Mouse (Mus musculus): ENCODE measurements around the gene Akap5. TPM values are rescaled to one million over a fixed set of nuclear protein-coding genes. Genes with fewer than 3 reads are reported as not detected.
A peak's percentile ranks its signal among the peaks of the same experiment; 100 is the strongest.

Akap5 gene
- total RNA-seq (2021) = under 1 TPM; 0.46 to 0.78 TPM
- long read RNA-seq, experiment 1 = 0 reads
- long read RNA-seq, experiment 2, full-length matches to known transcripts = 1 of 1 reads
- long read RNA-seq, experiment 2, partial matches to known transcripts = 0 of 1 reads
- long read RNA-seq, experiment 2, other reads (novel, unspliced or antisense) = 0 of 1 reads

DNA sequence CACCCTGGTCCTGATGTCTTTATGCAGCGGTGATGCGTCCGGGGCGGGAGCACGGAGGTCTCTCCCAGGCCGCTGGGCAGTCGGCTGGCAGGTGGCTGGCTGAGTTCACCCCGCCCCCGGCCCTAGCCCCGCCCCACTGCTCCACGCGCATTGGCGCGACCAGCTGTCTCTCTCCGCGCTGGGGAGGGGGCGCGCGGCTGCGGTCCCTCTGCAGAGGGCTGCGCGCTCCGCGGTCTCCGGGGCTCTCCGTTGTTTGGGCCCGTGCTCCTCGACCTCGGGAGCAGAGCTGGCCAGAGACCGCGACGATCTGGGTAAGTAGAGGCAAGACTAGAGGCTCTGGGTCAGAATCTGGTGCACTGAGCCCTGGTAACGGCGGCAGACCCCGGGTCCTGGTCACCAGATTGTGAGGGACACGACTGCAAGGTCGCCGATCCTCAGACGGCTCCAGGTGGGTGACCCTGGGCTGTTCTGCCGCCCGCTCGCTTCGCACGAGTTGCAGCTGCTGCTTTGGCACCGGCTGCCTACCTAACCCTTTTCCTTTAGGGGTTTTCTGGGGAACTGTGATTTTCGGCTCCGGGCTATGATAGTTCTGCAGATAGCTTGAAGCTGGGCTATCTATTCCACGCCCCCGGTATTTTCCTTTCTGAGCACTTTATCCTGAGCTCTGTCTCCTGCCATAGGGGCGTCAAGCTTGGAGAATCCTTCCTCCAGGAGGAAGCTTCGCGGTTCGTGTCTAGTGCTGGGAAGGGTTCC, at the start of gene Akap5:
Gene Akap5 (plus strand): TSS at position 213 of the 753 bp plus-strand sequence.
- peak; percentile 67 for DNase-seq

DNA sequence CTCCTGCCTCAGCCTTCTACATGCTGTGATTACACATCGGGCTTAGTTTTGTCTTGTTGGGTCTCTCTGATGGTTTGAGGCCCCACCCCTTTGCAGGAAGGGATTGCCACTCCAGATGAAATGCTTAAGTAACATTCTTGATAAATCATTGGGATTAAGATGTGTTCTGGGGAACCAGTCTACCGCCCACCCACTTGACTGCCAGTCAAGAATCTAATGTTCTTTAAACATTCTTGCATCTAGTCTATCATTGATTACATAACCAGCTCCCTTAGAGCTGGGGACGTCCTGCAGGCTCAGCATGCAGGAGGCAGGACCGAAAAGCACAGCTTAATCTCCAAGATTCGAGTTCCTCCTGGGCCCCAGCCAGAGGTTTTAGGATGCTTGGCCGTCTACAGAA, 46.5 kb upstream of the Akap5 start:
- DNase-seq = no peak

DNA sequence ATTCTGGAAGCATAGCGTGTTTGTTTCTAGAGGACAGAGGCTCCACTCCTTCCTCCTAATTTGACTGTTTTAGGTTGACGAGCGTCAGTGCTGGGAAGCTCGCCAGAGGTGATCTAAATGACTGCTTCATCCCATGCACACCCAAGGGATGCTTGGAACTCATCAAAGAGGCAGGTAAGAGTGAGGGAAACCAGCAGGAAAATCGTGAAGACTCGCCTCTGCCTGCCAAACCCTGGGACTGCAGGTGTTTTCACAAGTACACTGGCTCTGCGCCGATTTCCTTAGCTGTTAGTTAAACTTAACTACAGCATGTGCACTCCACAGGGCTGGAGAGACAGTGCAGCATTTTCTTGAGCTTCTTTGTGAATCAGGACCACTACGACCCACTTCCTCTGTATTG, 44.1 kb upstream of the Akap5 start:
- DNase-seq = no peak

DNA sequence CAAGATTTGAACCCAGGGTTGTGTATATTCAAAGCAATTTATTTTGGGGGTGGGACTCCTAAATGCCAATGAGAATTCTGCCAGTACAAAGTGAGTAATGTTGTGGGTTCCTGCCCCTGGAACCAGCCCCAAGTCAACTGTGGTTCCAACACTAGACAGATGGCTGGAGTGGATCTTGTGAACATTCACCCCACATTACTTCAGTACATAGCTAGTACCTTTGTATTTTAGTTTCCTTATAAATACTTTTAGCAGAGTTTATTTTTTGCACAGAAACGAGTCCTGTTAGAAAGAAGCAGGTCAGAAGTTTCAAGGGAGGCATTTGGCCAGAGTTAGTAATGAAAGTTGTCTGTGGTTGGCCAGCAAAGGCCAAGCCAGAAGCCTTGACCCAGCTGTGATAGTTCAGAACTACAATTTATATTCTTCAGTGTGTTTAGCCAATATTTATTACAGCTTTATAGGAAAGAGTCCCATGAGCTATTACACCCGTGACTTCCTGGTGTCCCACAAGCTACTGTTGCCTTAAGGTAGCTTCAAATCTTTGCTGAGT, 43.5 kb upstream of the Akap5 start:
- no peak for DNase-seq

DNA sequence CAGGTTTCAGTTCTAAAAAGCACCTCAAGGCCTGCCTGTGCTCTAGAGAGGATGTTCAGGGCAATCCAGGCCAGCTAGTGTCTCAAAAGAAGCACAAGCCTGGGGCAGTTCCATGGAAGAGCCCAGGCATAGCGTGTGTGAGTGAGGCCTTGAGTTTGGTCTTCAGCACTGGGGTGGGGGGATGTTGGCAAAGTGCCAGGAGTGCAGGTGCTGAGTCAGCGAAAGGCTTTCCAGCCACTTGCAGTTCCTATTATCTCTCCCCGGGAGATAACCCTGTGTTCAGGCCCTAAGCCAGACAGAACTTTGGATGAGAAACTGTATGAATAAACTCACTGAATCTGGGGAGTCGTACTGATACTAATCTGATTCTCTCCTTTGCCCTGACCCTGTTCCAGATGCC, 42.6 kb upstream of the Akap5 start:
- no peak for DNase-seq

DNA sequence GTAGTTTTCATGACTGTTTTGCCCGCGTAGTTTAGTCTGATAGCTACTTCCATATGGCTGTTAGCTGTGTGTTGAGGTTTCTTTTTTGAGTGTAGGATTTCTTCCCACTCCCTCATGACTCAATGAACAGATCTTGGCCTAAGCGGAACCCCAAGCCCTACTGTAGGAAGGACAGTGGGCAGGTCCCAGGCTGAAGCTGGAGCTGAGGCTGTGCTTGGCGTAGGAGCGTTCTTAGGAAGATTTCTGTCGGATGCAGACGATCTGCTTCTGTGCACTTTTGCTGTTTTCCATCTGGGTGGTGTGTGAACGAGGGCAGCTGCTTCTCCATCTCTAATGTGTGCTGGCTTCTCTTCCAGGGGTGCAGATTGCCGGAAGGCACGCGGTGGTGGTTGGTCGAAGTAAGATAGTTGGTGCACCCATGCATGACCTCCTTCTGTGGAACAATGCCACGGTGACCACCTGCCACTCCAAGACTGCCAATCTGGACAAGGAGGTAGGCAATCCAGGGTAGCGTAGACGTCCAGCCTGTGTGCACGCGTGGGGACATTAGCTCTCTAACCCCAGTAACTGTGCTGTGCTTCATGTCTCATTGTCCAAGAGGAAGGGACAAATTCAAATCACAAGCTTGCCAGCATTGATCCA, 42.0 kb upstream of the Akap5 start:
- DNase-seq = no peak

DNA sequence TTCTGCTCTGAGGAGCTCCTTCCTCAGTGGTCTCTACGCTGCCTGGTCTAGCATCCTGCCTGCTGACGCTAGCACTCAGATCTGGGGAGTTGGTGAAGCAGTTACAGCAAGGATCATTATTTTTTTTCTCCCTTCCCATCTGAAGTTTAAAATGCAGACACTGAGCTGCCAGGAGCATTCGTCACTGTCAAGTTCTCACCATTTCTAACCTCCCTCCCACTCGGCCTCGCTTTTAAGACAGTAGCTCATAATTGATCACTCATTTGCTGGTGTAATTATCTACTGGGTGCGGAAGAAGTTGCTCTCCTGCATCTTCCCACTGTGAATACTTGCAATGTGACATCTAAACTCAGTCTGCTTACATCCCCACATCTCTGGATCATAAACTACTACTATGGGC, 39.3 kb upstream of the Akap5 start:
- DNase-seq = no peak

DNA sequence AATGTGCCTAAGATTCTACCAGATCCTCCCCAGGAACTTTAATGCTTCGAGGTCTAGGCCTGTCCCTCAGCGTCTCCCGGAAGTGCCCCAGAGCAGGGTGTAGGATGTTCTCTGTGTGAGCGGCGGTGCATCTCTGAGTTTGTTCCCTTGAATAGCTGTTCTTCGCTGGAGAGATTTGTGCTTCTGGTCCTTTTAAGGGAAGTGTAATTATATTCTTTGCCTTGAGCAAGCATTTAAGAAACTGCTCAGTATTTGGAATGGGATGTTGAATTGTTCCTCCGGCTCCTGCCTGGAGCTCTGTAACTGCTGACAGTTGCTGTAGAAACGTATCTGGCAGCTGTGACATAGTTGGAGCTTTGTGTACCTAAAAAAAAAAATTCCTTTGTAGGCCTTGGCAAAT, 36.7 kb upstream of the Akap5 start:
- DNase-seq = no peak

DNA sequence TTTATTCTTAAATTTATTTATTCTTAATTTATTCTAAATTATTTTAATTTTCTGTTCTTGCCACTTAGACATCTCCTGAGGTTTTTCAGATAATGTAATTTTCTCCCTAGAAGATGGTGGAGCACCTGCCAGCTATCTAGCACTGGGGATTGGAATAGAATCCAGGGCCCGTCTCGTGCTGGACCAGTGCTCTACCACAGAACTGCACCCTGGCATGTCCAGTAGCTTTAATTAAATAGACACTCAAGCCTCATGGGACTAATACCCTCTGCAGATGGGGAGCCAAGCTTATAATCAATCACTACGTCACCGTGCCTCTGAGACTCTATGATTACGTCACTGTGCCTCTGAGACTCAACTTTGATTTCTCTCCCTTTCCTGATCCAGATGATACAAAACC, 36.2 kb upstream of the Akap5 start:
- DNase-seq = no peak

DNA sequence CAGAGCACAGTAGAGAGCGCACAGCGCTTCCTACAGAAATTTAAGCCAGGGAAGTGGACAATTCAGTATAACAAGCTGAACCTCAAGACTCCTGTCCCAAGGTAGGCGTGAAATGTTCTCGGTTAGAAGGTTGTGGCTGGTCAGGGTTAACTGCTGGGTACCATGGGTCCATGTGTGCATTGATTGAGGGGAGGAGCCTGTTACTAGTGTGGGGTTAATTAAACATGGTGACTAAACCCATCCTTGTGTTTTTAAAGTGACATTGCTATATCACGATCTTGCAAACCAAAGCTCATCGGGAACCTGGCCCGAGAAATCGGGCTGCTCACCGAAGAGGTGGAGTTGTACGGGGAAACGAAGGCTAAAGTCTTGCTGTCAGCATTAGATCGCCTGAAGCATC, 35.3 kb upstream of the Akap5 start:
- DNase-seq = no peak

DNA sequence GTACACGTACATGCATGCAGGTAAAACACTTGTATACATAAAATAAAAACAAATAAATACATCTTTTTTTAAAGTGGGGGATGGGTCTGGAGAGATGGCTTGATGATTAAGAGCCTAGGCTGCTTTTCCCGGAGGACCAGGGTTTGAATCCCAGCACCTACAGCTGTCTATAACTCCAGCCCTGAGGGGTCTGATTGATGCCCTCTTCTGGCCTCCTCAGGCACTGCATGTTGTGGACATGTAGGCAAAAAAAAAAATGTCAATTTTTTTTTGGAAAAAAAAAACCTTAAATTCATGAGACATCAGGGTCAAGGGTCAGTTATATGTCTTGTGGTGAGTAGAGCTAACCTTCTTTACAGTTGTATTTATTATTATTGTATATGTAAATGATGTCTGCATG, 34.4 kb upstream of the Akap5 start:
- DNase-seq = no peak

DNA sequence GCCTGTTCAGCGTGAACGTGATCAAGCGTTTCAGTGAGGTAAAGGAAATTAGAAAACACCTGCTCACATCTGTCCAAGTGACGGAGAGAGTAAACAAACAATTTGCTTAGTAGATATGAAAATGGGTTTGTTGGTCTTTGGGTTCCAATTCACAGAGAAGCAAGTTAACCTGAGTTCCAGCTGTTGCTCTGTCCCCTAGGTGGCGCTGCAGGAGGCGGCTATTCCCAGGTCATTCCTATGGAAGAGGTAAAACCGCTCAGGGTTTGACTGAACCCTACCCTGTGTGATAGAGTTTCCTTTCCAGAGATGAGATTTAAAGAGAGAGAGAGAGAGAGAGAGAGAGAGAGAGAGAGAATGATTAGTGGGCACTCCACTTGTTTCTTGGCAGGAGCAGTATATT, 31.5 kb upstream of the Akap5 start:
- DNase-seq = no peak

DNA sequence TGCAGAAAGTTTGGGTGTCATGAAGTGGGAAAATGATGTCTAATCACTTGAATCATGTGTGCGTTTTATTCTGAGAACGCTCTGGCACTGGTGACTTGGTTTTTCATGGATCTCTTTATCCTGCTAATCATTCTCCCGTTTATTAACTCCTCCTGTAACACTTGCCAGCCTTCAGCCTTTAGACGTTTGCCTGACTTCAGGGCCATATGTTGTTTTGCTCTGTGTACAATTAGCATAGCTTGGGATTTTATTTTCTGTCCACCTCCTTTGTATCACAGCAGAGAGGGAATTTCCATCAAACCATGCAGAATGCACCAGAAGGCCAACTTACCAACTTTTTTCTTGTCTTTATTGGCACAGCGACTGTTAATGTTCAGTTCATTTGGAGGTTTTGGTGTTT, 26.9 kb upstream of the Akap5 start:
- no peak for DNase-seq

DNA sequence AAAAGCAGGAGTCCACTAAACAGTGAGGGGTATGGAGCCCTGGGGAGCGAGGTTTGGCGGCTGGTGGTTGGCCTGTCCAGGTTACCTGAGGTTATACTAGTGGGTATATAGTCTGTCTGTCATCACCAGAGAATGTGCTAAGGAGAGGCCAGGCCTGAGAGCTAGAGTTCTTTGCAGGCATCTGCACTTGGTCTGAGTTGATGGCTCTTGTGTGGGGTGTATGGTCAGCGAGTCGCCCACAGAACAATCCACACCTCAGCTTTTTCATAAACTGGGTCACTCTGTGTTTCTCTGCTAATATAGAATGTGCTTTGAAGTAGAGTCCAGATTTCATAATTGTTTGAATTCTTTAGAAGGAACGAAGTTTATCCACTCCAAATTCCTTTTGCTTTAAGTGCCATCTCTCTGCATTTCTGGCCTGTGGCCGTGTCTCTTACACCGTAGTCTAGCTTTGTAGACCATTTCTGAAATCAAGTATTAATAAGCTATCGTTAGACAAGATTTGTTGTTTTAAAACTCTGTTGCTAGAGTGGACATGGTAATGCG, 25.3 kb upstream of the Akap5 start:
- DNase-seq = no peak

DNA sequence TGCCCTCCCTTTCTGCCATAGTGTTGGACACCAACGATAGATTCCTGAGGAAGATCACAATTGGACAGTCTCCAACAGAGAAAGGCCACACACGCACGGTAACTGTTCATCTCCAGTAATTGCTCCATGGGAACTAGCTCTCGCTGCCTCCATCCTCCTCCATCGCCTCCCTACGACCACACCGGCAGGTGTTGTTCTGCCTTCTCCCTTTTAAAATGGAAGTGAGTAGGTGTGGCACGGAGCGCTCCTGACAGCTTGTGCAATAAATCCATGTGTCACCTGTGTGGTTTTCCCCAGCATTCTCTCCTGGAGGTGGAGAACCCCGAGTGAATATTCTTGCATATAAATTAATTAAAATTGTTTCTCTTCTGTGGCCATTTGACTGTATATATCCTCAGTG, 24.3 kb upstream of the Akap5 start:
- no peak for DNase-seq

DNA sequence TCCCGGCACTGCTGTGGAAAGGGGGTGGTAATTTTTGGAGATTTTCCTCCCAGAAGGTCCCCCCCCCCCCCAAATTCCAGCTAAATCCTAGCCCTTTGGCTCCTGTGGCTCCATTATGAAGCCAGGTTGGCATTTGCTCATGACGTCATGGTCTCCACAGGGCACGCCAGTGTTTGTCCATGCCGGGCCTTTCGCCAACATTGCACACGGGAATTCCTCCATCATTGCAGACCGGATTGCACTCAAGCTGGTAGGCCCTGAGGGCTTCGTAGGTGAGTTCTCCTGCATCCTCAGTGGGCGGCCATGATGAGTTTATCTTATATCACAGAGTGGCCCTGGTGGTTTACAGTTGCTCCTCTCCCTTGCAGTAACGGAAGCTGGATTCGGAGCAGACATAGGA, 21.2 kb upstream of the Akap5 start:
- no peak for DNase-seq

DNA sequence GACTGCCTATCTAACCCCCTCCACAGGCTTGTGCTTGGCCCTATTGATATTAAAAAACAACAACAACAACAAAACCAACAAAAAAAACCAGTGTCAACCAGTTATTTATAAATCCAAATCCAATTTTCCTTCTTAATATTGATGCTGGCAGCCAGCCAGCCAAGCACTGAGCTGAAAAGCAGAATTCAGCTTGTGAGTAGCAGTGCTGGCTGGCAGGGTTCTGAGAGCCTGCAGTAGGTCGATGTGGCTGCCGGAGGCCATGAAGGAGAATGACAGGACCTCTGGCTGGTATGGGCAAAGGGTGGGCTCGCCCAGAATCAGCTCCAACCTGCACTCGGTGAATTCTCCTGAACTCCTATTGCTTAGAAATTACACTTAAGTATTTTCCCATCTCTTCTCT, 20.5 kb upstream of the Akap5 start:
- DNase-seq = no peak

DNA sequence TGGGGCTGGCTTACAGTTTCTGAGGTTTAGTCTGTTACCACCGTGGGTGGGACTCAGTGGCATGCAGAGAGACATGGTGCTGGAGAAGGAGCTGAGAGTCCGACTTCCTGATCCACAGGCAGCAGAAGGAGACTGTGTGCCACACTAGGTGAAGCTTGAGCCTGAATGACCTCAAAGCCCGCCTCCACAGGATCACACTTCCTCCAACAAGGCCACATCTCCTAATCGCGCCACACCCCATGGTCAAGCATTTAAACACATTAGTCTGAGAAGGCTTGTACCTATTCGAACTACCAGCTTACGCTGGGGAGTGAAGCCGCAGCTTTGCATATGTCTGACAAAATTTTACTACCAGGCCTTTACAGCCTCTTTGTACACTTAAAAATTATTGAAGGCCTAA, 19.6 kb upstream of the Akap5 start:
- DNase-seq = no peak

DNA sequence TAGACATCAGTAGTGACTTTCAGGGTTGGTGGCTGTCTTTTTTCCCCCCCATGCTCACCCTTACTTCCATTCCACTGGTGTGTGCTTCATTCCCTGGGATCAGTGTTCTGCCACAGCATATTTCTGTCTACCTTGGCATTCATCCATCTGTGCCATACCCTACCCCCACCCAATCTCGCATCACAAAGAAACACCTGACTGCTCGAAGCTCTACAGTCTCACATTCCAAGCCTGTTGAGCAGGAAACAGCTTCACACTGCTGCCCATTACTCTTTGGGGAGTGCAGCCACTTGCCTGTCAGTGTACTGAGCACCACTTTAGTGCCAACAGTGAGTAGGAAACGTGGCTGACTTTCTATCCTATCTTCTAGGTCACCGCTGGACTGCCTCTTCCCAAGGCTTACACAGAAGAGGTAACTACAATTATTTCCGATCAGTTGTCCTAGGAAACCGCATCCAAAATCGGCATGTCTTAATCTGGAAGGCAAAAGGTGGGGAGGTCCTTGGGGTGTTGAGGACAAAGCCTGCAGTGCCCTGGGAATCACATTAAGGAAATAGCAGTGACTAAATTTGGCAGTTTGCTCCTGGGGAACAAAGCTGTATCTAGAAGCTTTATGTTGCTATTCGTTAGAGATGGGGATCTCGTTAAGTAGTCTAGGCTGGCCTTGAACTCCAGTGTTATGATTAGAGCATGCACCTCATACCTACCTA, 17.7 kb upstream of the Akap5 start:
- DNase-seq = no peak

DNA sequence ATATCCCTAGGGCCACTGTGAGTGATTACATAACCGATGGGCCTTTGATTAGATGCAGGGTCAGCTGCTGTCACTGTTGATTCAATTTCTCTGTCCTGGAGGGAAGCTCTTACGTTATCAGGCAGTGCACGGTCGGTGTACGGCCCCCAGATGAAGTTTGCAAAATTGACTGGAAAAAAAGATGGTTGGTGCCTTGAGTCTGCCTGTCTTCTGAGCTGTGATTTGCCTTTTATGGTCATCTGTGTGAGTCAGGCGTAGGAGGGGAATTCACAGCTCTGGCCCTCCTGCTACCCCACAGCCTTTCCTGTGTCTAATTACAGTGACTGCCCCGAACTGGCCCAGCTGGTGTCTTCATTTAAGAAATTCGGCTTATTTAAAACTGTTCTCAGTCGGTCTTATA, 16.7 kb upstream of the Akap5 start:
- no peak for DNase-seq

DNA sequence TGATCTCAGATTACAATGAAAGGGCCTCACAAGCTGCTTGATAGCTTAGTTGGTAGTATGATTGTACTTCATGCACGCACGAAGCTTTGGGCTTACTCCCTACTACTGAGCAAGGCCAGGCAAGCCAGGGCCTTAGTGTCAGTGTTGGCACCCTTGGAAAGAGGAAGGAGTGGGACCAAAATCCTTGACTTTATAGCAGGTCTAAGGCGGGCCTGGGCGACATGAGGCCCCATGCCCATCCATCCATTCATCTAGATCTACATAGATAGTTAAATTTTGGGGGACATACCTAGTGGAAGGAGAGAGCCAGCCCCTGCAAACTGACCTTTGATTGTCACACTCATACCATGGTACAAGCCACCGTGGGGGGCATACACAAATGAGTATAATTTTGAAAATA, 16.3 kb upstream of the Akap5 start:
- no peak for DNase-seq

DNA sequence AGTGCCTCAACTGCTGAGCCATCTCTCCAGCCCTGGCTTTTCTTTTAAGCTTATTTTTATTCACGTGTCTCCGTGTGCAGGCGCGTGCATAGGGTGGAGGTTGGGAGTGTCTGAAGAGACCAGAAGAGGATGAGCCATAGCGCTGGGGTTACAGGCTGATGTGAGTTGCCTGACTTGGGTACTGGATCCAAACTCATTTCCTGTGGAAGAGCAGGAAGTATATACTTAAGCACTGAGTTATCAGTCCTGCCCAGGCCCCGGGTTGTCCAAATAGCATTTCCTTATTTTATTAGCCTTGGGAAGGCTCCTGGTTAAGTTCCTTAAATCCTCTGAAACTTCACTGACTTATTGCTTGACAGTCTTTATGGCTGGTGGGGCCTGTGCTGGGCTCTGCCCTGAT, 14.7 kb upstream of the Akap5 start:
- no peak for DNase-seq

DNA sequence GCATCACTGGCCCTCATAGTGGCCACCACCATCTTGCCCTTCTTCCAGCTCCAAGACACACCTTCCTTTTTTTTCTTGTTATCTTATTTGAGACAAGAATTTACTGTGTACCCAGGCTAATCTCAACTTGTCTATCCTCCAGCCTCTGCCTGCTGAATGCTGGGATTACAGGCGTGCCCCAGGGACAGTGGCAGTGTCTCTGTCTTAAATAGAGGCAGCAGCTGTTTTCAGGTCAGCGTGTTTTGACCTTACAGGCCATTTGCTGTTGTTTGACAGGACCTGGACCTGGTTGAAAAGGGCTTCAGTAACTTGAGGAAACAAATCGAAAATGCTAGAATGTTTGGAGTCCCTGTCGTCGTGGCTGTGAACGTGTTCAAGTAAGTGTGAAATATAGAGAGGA, 14.1 kb upstream of the Akap5 start:
- no peak for DNase-seq
